Mouse (Mus musculus): ENCODE results near the gene Vhl. TPM values are rescaled to one million over a fixed set of nuclear protein-coding genes. Genes with fewer than 3 reads are reported as not detected.

Gene Vhl
- polyA plus RNA-seq (2015; fragmentation: Nextera tagmentation; extraction: Ambion mirVana), result 10.0 and 12.9 TPM in 2 replicates

- peaks cover 9% of the 10 kb centered on the region for H3K36me3 ChIP-seq (replicated peaks; ENCODE audit: insufficient read depth, low read length)
- no peak for TF ChIP-seq EP300 (IDR thresholded peaks at IDR 0.05; ENCODE audit: low read depth)
- no peak; the same call in 1 of the 2 replicates for TF ChIP-seq CTCF (IDR thresholded peaks at IDR 0.05; ENCODE audit: low read depth)
- ATAC-seq, result peak; percentile 94
Observed at GRCm38 (mm10) chr6:113623941-113624751, at the start of gene Vhl. Gene Vhl (plus strand): TSS chr6:113623959.

GRCm38 (mm10) chr6:113576044-113576443 lies 47.7 kb upstream of the Vhl start:
- TF ChIP-seq CTCF (IDR thresholded peaks at IDR 0.05; ENCODE audit: low read depth) (no peak), EP300 (IDR thresholded peaks at IDR 0.05; ENCODE audit: low read depth) (no peak)
- Histone ChIP-seq H3K9ac (replicated peaks) (no peak overlapping the region), H3K4me1 (ENCODE audit: insufficient read depth) (no peaks in the 10 kb centered on the region), H3K4me2 (ENCODE audit: low read depth, low read length) (no peak overlapping the region), H3K27ac (ENCODE audit: low read depth) (no peak overlapping the region), H3K36me3 (replicated peaks; ENCODE audit: insufficient read depth, low read length) (peaks cover 23% of the 10 kb centered on the region), H3K9me3 (ENCODE audit: low read length) (no peaks in the 10 kb centered on the region), H3K4me3 (ENCODE audit: low read depth, low read length) (no peak overlapping the region), H3K27me3 (ENCODE audit: insufficient read depth, low read length) (no peaks in the 10 kb centered on the region)
- DNase-seq (no peak), ATAC-seq (no peak)
- 97% methylated on average over 6 of the region's 6 CpGs for WGBS (ENCODE audit: insufficient replicate concordance)

More at GRCm38 (mm10) chr6:113623941-113624751, at the start of gene Vhl:
- peak within 1 kb of the TSS; percentile 87 for H3K27ac ChIP-seq (ENCODE audit: low read depth)
- H3K9ac ChIP-seq (replicated peaks), result peak within 1 kb of the TSS; percentile 74
- no peaks in the 10 kb centered on the region for H3K9me3 ChIP-seq (ENCODE audit: low read length)
- H3K27me3 ChIP-seq (ENCODE audit: insufficient read depth, low read length), result no peaks in the 10 kb centered on the region
- WGBS (ENCODE audit: insufficient replicate concordance), result under 1% methylated on average over 60 of the region's 76 CpGs
- H3K4me2 ChIP-seq (ENCODE audit: low read depth, low read length), result peak within 1 kb of the TSS; percentile 83
- peak within 1 kb of the TSS; percentile 78 for H3K4me3 ChIP-seq (ENCODE audit: low read depth, low read length)
- peak; percentile 92 for DNase-seq
- H3K4me1 ChIP-seq (ENCODE audit: insufficient read depth), result peaks cover 17% of the 10 kb centered on the region

- Histone ChIP-seq H3K4me3 (ENCODE audit: low read depth, low read length) (no peak overlapping the region), H3K4me1 (ENCODE audit: insufficient read depth) (no peaks in the 10 kb centered on the region), H3K9ac (replicated peaks) (no peak overlapping the region), H3K27ac (ENCODE audit: low read depth) (no peak overlapping the region), H3K36me3 (replicated peaks; ENCODE audit: insufficient read depth, low read length) (peaks cover 13% of the 10 kb centered on the region), H3K27me3 (ENCODE audit: insufficient read depth, low read length) (no peaks in the 10 kb centered on the region), H3K9me3 (ENCODE audit: low read length) (no peaks in the 10 kb centered on the region), H3K4me2 (ENCODE audit: low read depth, low read length) (no peak overlapping the region)
- WGBS (ENCODE audit: insufficient replicate concordance), result 89% methylated on average over 3 of the region's 3 CpGs
- DNase-seq, result no peak
- ATAC-seq, result no peak
- no peak for TF ChIP-seq EP300 (IDR thresholded peaks at IDR 0.05; ENCODE audit: low read depth)
- no peak for TF ChIP-seq CTCF (IDR thresholded peaks at IDR 0.05; ENCODE audit: low read depth)
Observed at GRCm38 (mm10) chr6:113579306-113579705, 44.5 kb upstream of the Vhl start.

GRCm38 (mm10) chr6:113583023-113583422 lies 40.7 kb upstream of the Vhl start:
- no peak for ATAC-seq

GRCm38 (mm10) chr6:113585065-113585464 lies 38.7 kb upstream of the Vhl start:
- Histone ChIP-seq H3K4me2 (ENCODE audit: low read depth, low read length) (no peak overlapping the region), H3K9ac (replicated peaks) (no peak overlapping the region), H3K27ac (ENCODE audit: low read depth) (no peak overlapping the region), H3K36me3 (replicated peaks; ENCODE audit: insufficient read depth, low read length) (peaks cover 8% of the 10 kb centered on the region; the same call in 1 of the 2 replicates), H3K27me3 (ENCODE audit: insufficient read depth, low read length) (no peaks in the 10 kb centered on the region), H3K4me1 (ENCODE audit: insufficient read depth) (no peaks in the 10 kb centered on the region), H3K9me3 (ENCODE audit: low read length) (no peaks in the 10 kb centered on the region), H3K4me3 (ENCODE audit: low read depth, low read length) (no peak overlapping the region)
- TF ChIP-seq CTCF (IDR thresholded peaks at IDR 0.05; ENCODE audit: low read depth) (no peak), EP300 (IDR thresholded peaks at IDR 0.05; ENCODE audit: low read depth) (no peak)
- ATAC-seq (no peak), DNase-seq (no peak)
- whole genome bisulfite sequencing (ENCODE audit: insufficient replicate concordance), result 79% methylated on average over 5 of the region's 5 CpGs

More at GRCm38 (mm10) chr6:113583023-113583422, 40.7 kb upstream of the Vhl start:
- Histone ChIP-seq H3K27me3 (ENCODE audit: insufficient read depth, low read length) (no peaks in the 10 kb centered on the region), H3K36me3 (replicated peaks; ENCODE audit: insufficient read depth, low read length) (peaks cover 7% of the 10 kb centered on the region; the same call in 1 of the 2 replicates), H3K4me2 (ENCODE audit: low read depth, low read length) (no peak overlapping the region), H3K4me3 (ENCODE audit: low read depth, low read length) (no peak overlapping the region), H3K9me3 (ENCODE audit: low read length) (no peaks in the 10 kb centered on the region), H3K4me1 (ENCODE audit: insufficient read depth) (no peaks in the 10 kb centered on the region), H3K27ac (ENCODE audit: low read depth) (no peak overlapping the region), H3K9ac (replicated peaks) (no peak overlapping the region)
- no peak for DNase-seq
- TF ChIP-seq CTCF (IDR thresholded peaks at IDR 0.05; ENCODE audit: low read depth), result no peak
- TF ChIP-seq EP300 (IDR thresholded peaks at IDR 0.05; ENCODE audit: low read depth), result no peak
- 92% methylated on average over 4 of the region's 4 CpGs for WGBS (ENCODE audit: insufficient replicate concordance)

- Histone ChIP-seq H3K36me3 (replicated peaks; ENCODE audit: insufficient read depth, low read length) (peaks cover 4% of the 10 kb centered on the region; the same call in 1 of the 2 replicates), H3K27ac (ENCODE audit: low read depth) (no peak overlapping the region), H3K4me1 (ENCODE audit: insufficient read depth) (no peaks in the 10 kb centered on the region), H3K4me2 (ENCODE audit: low read depth, low read length) (no peak overlapping the region), H3K4me3 (ENCODE audit: low read depth, low read length) (no peak overlapping the region), H3K27me3 (ENCODE audit: insufficient read depth, low read length) (no peaks in the 10 kb centered on the region), H3K9ac (replicated peaks) (no peak overlapping the region), H3K9me3 (ENCODE audit: low read length) (no peaks in the 10 kb centered on the region)
- DNase-seq, result peak; percentile 26
- 80% methylated on average over 5 of the region's 5 CpGs for WGBS (ENCODE audit: insufficient replicate concordance)
- no peak for ATAC-seq
- TF ChIP-seq EP300 (IDR thresholded peaks at IDR 0.05; ENCODE audit: low read depth) (no peak), CTCF (IDR thresholded peaks at IDR 0.05; ENCODE audit: low read depth) (0 out of 2 replicates have a peak, but pooled peaks have one; percentile 15)
Observed at GRCm38 (mm10) chr6:113586466-113587183, 37.1 kb upstream of the Vhl start.
